Mouse (Mus musculus) heart, embryonic 12.5 days (tissue): ENCODE results near the gene Mrpl30. TPM values are rescaled to one million over a fixed set of nuclear protein-coding genes. Genes with fewer than 3 reads are reported as not detected.

Experiments
- ATAC-seq: fragments of 200-750 bp; cut with Nextera tagmentation; 2 replicates; pipeline ENCODE4 v1.8.0; 2017; ENCODE audit warnings: moderate TSS enrichment, moderate library complexity; ENCODE audit not compliant: insufficient number of reproducible peaks, low FRiP score
- H3K27ac ChIP-seq: fragments of 300-500 bp; sonication (generic); 2 replicates; pipeline ENCODE4 v1.5.1; 2016; ENCODE audit warnings: mild to moderate bottlenecking, moderate library complexity; ENCODE audit not compliant: poor library complexity, severe bottlenecking
- H3K27me3 ChIP-seq: fragments of 300-500 bp; sonication (generic); replicated peaks from 2 replicates; pipeline ENCODE4 v1.6.1; 2016; ENCODE audit warnings: mild to moderate bottlenecking, moderate library complexity
- H3K36me3 ChIP-seq: fragments of 300-500 bp; sonication (generic); 2 replicates; pipeline ENCODE4 v1.6.1; 2016; ENCODE audit warnings: mild to moderate bottlenecking, moderate library complexity
- H3K4me1 ChIP-seq: fragments of 300-500 bp; sonication (generic); replicated peaks from 2 replicates; pipeline ENCODE4 v1.6.1; 2016; ENCODE audit warnings: mild to moderate bottlenecking
- H3K4me2 ChIP-seq: fragments of 300-500 bp; sonication (generic); 2 replicates; pipeline ENCODE4 v1.6.1; 2016; ENCODE audit warnings: mild to moderate bottlenecking, moderate library complexity
- H3K4me3 ChIP-seq: fragments of 300-500 bp; sonication (generic); 2 replicates; pipeline ENCODE4 v1.5.1; 2016; ENCODE audit warnings: mild to moderate bottlenecking
- H3K9ac ChIP-seq: fragments of 300-500 bp; sonication (generic); 2 replicates; pipeline ENCODE4 v1.6.1; 2016; ENCODE audit warnings: mild to moderate bottlenecking, moderate library complexity
- H3K9me3 ChIP-seq: fragments of 300-500 bp; sonication (generic); replicated peaks from 2 replicates; pipeline ENCODE4 v1.6.1; 2016; ENCODE audit warnings: mild to moderate bottlenecking, moderate library complexity
- WGBS: fragments of 180-500 bp; shearing (Covaris S2); methylation state at CpG from one replicate; pipeline ENCODE4 v1.1.7; 2016; 5-methylcytosine and 5-hydroxymethylcytosine counted together
- polyA plus RNA-seq: library from polyadenylated mRNA; unstranded; fragments of >200 nt; fragmentation: Nextera tagmentation; extraction: Ambion mirVana; gene quantifications from 2 replicates; pipeline ENCODE4 v1.2.1, GENCODE M21; 2016

Gene Mrpl30
- polyA plus RNA-seq, 1 experiment from 2014 or later = 240 TPM

GRCm38 (mm10) chr1:37903178-37903577 lies 12.9 kb downstream of the Mrpl30 start:
- H3K27ac ChIP-seq = no peak overlapping the region
- H3K27me3 ChIP-seq = no peaks in the 10 kb centered on the region
- H3K4me3 ChIP-seq = no peak overlapping the region
- H3K9ac ChIP-seq = no peak overlapping the region
- peaks cover 9% of the 10 kb centered on the region for H3K4me1 ChIP-seq
- 0 out of 2 replicates have a peak, but pooled peaks have one; percentile 42 for ATAC-seq
- WGBS = 32% methylated on average over 6 of the region's 6 CpGs
- peaks cover 18% of the 10 kb centered on the region for H3K36me3 ChIP-seq
- H3K4me2 ChIP-seq = no peak overlapping the region
- no peaks in the 10 kb centered on the region for H3K9me3 ChIP-seq

- 69% methylated on average over 2 of the region's 2 CpGs for WGBS
- Histone ChIP-seq H3K4me3 (no peak overlapping the region), H3K36me3 (no peaks in the 10 kb centered on the region), H3K9ac (no peak overlapping the region), H3K27ac (no peak overlapping the region), H3K27me3 (peaks cover 9% of the 10 kb centered on the region; the same call in 1 of the 2 replicates), H3K4me1 (peaks cover 3% of the 10 kb centered on the region; the same call in 1 of the 2 replicates), H3K9me3 (no peaks in the 10 kb centered on the region), H3K4me2 (no peak overlapping the region)
- no peak for ATAC-seq
These were observed 22.5 kb downstream of the Mrpl30 start for GRCm38 (mm10) chr1:37912751-37913150.

- peaks cover 10% of the 10 kb centered on the region; the same call in 1 of the 2 replicates for H3K4me1 ChIP-seq
- H3K9ac ChIP-seq = no peak within 1 kb of the TSS
- no peak for ATAC-seq
- no peak within 1 kb of the TSS for H3K27ac ChIP-seq
- no peak within 1 kb of the TSS for H3K4me3 ChIP-seq
- H3K27me3 ChIP-seq = peaks cover 9% of the 10 kb centered on the region; the same call in 1 of the 2 replicates
- H3K36me3 ChIP-seq = no peaks in the 10 kb centered on the region
- no peaks in the 10 kb centered on the region for H3K9me3 ChIP-seq
- 75% methylated on average over 5 of the region's 5 CpGs for WGBS
- H3K4me2 ChIP-seq = no peak within 1 kb of the TSS
These were observed 26.1 kb downstream of the Mrpl30 start, which contains the start of gene Lyg2 for GRCm38 (mm10) chr1:37916393-37916792. TSS of gene Lyg2 (minus strand) at chr1:37916493.

GRCm38 (mm10) chr1:37917666-37918065 lies 27.4 kb downstream of the Mrpl30 start:
- no peaks in the 10 kb centered on the region for H3K9me3 ChIP-seq
- WGBS = 29% methylated on average over 13 of the region's 13 CpGs
- peak overlapping the region; percentile 23; the same call in 1 of the 2 replicates for H3K4me2 ChIP-seq
- ATAC-seq = no peak
- peaks cover 10% of the 10 kb centered on the region; the same call in 1 of the 2 replicates for H3K4me1 ChIP-seq
- no peaks in the 10 kb centered on the region for H3K36me3 ChIP-seq
- H3K9ac ChIP-seq = no peak overlapping the region
- H3K27ac ChIP-seq = no peak overlapping the region
- peaks cover 9% of the 10 kb centered on the region; the same call in 1 of the 2 replicates for H3K27me3 ChIP-seq
- no peak overlapping the region for H3K4me3 ChIP-seq

GRCm38 (mm10) chr1:37918096-37918495 lies 27.8 kb downstream of the Mrpl30 start:
- Histone ChIP-seq H3K36me3 (no peaks in the 10 kb centered on the region), H3K4me2 (peak overlapping the region; percentile 23; the same call in 1 of the 2 replicates), H3K27ac (no peak overlapping the region), H3K4me3 (no peak overlapping the region), H3K9ac (no peak overlapping the region), H3K4me1 (peaks cover 10% of the 10 kb centered on the region; the same call in 1 of the 2 replicates), H3K27me3 (peaks cover 9% of the 10 kb centered on the region; the same call in 1 of the 2 replicates), H3K9me3 (no peaks in the 10 kb centered on the region)
- ATAC-seq = no peak
- WGBS = 43% methylated on average over 6 of the region's 6 CpGs

GRCm38 (mm10) chr1:37922536-37922935 lies 32.3 kb downstream of the Mrpl30 start:
- Histone ChIP-seq H3K9ac (no peak overlapping the region), H3K36me3 (no peaks in the 10 kb centered on the region), H3K4me3 (no peak overlapping the region), H3K27ac (no peak overlapping the region), H3K9me3 (no peaks in the 10 kb centered on the region), H3K4me2 (no peak overlapping the region), H3K4me1 (peaks cover 10% of the 10 kb centered on the region; the same call in 1 of the 2 replicates), H3K27me3 (no peaks in the 10 kb centered on the region)
- no peak for ATAC-seq
- WGBS = 48% methylated on average over 8 of the region's 8 CpGs

- H3K27ac ChIP-seq = no peak overlapping the region
These were observed 35.7 kb downstream of the Mrpl30 start for GRCm38 (mm10) chr1:37925971-37926370.

GRCm38 (mm10) chr1:37931806-37932205 lies 41.5 kb downstream of the Mrpl30 start:
- H3K9ac ChIP-seq = no peak overlapping the region
- no peaks in the 10 kb centered on the region for H3K9me3 ChIP-seq
- H3K36me3 ChIP-seq = no peaks in the 10 kb centered on the region
- H3K27ac ChIP-seq = no peak overlapping the region
- ATAC-seq = no peak
- H3K4me1 ChIP-seq = no peaks in the 10 kb centered on the region
- WGBS = 23% methylated on average over 3 of the region's 3 CpGs
- H3K4me3 ChIP-seq = no peak overlapping the region
- no peaks in the 10 kb centered on the region for H3K27me3 ChIP-seq
- H3K4me2 ChIP-seq = no peak overlapping the region

More at GRCm38 (mm10) chr1:37925971-37926370, 35.7 kb downstream of the Mrpl30 start:
- 77% methylated on average over 8 of the region's 8 CpGs for WGBS
- no peak overlapping the region for H3K4me3 ChIP-seq
- H3K27me3 ChIP-seq = no peaks in the 10 kb centered on the region
- no peaks in the 10 kb centered on the region for H3K36me3 ChIP-seq
- H3K4me2 ChIP-seq = no peak overlapping the region
- H3K4me1 ChIP-seq = no peaks in the 10 kb centered on the region
- H3K9me3 ChIP-seq = no peaks in the 10 kb centered on the region
- no peak for ATAC-seq
- no peak overlapping the region for H3K9ac ChIP-seq

Other genes with a start within 250 kb of the Mrpl30 start
- 6.4 and 6.5 TPM in 2 replicates for gene 2010300C02Rik, start 170.4 kb upstream of the Mrpl30 start, polyA plus RNA-seq
- 5.5 TPM in 2 replicates for gene Tsga10, start 24.0 kb upstream of the Mrpl30 start, polyA plus RNA-seq
- gene Lipt1, start 18.7 kb upstream of the Mrpl30 start, polyA plus RNA-seq = 8.6 and 9.2 TPM in 2 replicates
- gene Mitd1, start 66 bp upstream of the Mrpl30 start, polyA plus RNA-seq = 9.4 and 12.5 TPM in 2 replicates
- gene Lyg2, start 26.0 kb downstream of the Mrpl30 start, polyA plus RNA-seq = not detected in 2 replicates
- not detected in 2 replicates for gene Lyg1, start 67.3 kb downstream of the Mrpl30 start, polyA plus RNA-seq
- 110 and 115 TPM in 2 replicates for gene Txndc9, start 107.4 kb downstream of the Mrpl30 start, polyA plus RNA-seq
- gene Eif5b, start 107.5 kb downstream of the Mrpl30 start, polyA plus RNA-seq = 22.8 and 24.4 TPM in 2 replicates
- gene Rev1, start 239.3 kb downstream of the Mrpl30 start, polyA plus RNA-seq = 30.6 and 31.1 TPM in 2 replicates